Mouse (Mus musculus): ENCODE data around the gene Tbc1d12.
"Not testable (repeated sequence)": the region's sequence is repeated elsewhere in the genome, so short reads cannot be mapped to it uniquely, and the experiment has no call there.

Tbc1d12 gene

DNA sequence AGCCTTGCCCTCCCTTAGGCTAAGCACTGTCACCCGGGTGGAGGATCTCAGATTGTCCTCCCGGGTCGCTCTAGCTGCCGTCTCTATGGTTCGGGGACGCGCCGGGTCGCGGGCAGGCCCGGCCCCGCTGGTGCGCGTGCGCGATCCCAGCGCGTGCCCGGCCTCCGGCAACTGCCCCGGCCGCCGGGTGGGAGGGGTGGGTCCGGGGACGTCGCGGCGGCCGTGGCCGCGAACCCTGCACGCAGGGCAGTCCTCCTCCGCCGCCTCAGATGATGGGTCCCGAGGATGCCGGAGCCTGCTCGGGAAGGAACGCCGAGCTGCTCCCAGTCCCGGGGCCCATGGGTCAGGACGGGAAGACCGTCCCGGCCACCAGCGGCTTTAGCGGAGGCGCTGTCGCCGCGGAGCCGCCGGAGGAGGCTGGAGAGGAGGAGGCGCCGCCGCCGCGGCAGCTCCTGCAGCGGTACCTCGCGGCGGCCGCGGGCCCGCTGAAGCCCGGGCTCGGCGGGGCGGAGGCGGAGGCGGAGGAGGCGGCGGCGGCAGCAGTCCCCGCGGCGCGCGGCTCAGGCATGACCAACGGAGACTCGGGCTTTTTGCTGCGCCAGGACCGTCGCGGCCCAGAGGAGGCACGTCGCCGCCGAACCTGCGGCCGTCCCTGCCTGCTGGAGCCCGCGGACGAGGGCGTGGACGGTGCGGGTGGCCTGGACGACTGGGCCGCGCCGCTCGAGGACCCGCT is at the start of gene Tbc1d12:
Gene Tbc1d12, plus strand, starts transcription at position 142 of the 733 bp plus-strand sequence.
- in situ Hi-C loops (cut with MboI; ENCODE audit: low sequenced_read_pairs) = no loop called here

DNA sequence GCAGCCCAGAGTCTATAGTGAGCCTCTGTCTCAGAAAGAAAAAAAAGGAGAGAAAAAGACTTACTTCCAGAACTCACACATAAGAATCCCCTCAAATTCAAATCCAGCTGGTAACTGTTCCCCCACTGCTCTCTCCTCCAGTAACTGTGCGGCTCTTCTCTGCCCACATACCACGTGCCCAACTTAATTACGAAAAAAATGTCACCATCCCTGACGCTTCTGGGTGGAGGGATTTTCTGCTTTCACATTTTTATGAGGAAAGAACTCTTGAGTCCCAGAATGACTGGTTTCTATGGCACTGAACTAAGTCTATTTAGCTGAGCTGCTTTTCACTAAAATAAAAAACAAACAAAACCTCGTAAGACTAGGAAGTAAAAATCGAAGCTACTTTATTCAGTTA is 48.6 kb upstream of the Tbc1d12 start:
- in situ Hi-C loops (cut with MboI; ENCODE audit: low sequenced_read_pairs) = no loop called here

DNA sequence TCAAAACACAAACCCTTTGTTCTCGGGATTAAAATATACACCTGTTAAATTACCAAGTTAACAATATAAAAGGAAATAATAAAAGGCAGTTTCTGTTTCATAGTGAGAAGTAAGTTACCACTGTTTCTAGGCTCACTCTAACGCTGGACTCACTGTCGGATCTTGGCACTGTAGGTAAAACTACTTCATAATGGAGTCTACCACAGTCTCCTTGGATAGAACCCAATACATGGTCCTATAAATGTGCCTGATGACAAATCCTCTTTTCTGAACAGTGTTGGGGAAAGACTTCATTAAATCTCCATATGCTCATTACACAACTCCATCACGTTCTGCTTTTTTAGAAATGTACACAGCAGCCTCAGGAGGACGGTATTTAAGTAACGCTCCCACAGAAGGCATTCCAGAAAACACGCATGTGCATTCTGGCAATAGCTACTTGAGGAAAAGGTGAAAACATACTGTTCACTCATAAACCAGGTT is 42.8 kb upstream of the Tbc1d12 start:
- in situ Hi-C loops (cut with MboI; ENCODE audit: low sequenced_read_pairs) = no loop called here

DNA sequence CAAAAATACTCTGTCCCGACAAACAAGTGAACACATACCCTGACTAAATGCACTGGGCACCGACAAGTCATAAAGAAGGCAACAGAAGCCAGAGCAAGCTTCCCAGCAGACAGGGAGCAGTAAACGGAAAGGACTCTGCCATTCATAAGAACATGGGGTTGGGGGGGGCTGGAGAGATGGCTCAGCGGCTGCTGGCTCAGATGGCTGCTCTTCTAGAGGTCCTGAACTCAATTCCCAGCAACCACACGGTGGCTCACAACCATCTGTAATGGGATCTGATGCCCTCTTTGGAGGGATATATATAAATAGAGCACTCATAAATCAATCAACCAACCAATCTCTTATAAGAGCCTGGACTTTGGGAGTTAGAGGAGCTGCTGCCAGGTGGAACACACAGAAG is 39.8 kb upstream of the Tbc1d12 start:
- in situ Hi-C loops (cut with MboI; ENCODE audit: low sequenced_read_pairs) = no loop called here

DNA sequence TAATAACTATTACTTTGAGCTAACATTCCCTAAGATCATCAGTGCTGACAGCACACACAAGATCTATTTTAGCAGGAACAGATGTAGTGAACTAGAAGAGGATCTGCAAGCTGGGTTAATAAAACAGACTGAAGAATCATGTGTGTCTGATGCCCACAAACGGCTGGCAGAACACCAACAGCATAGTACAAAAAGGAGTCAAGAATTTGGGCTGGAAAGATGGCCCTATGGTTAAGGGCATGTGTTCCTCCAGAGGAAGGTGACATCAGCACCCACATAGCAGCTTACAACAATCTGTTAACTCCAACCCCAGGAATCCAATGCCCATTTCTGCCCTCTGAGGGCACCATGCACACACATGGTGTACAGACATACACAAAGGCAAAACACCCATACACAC is 38.1 kb upstream of the Tbc1d12 start:
- in situ Hi-C loops (cut with MboI; ENCODE audit: low sequenced_read_pairs) = no loop called here

DNA sequence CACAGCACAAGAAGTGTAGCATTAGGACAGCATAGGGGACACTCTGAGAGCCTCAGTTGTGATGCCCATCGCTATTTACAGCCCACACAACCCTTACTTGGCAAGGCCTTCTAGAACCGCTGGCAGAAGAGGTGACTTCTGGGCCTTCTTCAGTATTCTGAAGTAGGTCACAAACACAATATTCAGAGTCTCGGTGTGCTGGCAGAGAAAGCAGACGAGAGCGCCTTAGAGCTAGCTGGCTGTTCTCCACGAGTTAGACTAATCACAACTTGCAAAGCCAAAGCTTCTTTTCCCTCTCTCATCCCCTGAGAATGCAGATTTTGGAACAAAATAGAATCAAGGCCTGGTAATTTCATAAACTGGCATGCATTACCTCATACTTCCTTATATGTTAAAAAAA is 37.6 kb upstream of the Tbc1d12 start:
- in situ Hi-C loops (cut with MboI; ENCODE audit: low sequenced_read_pairs) = no loop called here

DNA sequence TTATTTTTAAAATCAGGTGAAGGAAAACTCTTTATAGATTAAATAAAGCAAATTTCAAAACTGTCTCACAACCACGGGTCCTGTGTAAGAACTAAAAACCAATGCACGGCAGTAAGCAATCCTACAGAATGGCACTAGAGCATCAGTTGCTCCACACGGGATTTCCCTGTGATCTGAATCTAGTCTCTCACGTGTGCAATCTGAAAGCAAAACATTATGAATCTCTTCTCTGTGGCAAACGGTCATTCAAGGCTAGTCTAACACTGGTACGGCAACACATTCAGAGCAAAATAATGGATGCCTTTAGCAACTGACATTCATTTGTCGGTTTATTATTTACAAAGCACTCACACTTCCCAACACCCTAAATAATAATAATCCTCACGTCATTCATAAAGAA is 18.2 kb upstream of the Tbc1d12 start:
- in situ Hi-C loops (cut with MboI; ENCODE audit: low sequenced_read_pairs) = no loop called here

DNA sequence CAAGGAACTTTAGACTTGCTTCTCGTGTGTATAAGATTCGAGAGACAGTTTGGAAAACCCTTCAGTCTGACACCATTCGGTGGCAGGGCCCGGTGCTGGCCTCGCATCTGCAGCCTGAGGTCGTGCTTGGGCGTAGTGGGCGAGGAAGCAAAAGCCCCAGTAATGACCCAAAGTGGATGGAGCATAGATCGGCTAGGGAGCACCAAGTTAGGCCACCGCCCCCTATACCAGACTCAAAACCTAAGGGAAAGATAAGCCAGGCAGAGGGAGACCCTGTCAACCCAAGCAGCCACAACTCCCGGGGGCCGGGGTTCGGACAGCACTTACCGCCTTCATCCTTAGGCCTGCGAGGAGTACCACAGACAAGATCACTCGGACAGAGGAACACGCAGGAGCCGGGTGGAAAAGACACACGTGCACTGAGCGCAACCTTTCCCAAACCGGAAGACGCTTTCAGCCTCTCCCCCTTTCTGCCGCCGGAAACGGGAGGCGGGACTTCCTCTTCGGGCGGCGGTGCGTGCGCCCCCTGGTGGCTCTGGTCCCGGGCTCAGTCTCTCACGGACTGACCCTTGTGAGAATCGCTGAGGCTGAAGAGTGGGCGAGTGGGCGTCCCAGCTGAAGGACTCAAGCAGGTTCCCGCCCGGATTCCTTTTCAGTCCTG is 17.5 kb upstream of the Tbc1d12 start, which contains the start of gene Noc3l:
Gene Noc3l, minus strand, starts transcription at position 472 of the 661 bp plus-strand sequence.
- in situ Hi-C loops (cut with MboI; ENCODE audit: low sequenced_read_pairs) = no loop called here

DNA sequence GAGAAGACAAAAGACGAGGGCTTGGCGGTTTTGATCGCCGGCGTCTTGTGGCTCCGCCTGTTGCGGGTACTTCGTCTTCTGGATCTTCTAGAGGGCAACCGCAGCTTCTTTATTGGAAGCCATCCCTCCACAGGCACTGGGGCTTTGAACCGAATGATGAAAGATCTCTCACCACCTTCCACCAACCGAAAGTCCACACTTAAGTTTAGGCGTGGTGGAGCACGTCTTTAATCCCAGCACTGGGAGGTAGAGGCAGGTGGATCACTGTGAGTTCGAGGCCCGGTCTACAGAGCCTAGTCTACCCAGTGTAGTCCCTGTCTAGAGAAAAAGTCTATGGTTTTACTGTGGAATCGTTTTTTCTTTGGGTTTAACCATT is 17.0 kb upstream of the Tbc1d12 start:
- in situ Hi-C loops (cut with MboI; ENCODE audit: low sequenced_read_pairs) = no loop called here

DNA sequence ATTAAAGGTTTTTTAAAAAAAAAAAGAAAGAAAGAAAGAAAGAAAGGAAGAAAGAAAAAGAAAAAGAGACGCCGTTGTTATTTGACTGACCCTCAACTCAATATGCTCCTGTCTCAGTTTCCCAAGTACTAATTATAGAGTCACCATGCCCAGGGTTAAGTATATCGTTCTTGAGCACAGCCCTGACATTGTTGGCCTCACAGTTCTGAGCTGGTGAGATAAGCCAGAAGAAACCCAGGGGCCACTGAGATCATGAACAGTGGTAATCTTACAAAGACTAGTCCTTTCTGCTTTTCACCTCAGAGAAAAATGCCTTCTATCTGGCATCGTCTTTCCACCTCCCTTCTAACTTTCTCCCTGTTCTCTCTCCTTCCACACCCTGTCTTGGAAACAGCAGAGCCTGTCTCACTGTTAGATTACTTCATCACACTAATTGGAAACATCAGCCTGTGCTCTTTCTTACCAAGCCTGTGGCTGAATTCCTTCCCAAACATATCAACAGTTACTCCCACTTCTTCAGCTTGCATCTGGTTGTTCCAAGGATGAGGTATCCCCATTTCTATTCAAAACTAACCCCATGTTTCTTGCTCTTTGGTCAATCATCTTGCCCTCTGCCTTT is 16.1 kb upstream of the Tbc1d12 start:
- in situ Hi-C loops (cut with MboI; ENCODE audit: low sequenced_read_pairs) = no loop called here

DNA sequence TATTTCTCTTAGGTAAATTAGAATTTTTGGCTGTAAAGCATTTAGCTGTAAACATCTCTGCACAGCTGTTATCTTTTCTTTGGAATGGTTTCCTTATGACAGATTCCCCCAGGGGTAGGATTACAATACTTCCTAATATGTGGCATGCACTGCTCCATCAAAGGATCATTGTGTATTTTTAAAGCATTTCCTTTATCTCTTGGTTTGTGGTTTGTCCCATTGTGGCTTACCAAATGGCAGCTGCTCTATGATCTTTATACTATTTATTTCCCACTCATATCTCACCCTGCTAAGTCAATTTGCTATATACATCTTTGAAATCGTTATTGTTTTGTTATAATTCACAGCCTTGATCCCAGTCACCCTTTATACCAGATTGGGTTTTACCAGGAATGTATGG is 3.2 kb upstream of the Tbc1d12 start:
- in situ Hi-C loops (cut with MboI; ENCODE audit: low sequenced_read_pairs) = no loop called here

DNA sequence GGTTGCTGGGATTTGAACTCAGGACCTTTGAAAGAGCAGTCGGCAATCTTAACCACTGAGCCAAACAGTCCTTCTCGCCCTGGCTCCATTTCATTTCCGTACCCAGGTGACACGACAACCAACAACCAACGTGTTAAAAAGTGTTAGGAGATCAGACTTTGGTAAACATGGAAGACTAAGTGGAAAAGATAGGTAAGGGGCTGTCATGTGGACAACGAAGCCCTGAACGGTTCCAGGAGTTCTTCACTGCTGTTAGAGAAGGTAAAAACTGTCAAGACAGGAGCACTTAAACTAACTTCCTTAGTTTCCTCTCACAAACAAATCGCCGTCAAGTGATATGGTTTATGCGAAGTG is 318 bp upstream of the Tbc1d12 start:
- in situ Hi-C loops (cut with MboI; ENCODE audit: low sequenced_read_pairs) = no loop called here

DNA sequence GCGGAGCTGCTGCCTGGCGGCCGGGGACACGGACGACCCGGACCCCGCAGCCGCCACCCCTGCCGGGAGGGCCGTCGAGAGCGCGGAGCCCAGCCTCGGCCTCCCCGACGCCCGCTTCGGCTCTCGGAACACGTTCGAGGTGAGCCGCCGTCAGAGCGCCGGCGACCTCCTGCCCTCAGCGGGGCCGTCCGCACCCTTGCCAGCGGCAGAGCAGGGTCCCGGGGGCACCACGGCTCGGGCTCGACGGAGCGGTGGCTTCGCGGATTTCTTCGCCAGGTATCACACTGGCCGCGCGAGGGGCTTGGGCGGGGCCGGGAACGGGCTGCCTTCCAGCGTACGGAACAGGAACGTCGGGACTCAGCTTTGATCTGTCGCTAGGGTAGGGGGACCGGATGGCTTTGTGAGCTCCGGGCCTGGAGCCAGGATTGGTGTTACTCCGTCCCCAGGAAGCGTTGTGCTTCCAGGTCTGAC is 827 bp downstream of the Tbc1d12 start:
- in situ Hi-C loops (cut with MboI; ENCODE audit: low sequenced_read_pairs) = no loop called here

DNA sequence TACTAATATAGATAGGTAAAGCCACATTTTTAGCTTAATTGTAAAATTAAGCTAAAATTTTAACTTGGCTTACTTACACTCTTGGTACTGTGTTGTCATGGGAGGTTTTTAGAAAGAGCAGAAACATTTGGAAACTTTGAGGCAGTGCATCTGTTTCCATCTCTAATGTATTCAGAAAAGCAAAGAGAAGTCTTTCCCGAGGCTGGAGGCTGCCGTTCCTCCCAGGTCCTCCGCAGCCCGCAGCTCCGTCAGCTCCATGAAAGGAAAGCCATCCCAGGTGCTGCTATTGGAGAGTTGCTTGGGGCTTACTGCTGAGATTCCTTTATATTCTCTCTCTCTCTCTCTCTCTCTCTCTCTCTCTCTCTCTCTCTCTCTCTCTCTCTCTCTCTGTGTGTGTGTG is 8.4 kb downstream of the Tbc1d12 start:
- in situ Hi-C loops (cut with MboI; ENCODE audit: low sequenced_read_pairs) = no loop called here

DNA sequence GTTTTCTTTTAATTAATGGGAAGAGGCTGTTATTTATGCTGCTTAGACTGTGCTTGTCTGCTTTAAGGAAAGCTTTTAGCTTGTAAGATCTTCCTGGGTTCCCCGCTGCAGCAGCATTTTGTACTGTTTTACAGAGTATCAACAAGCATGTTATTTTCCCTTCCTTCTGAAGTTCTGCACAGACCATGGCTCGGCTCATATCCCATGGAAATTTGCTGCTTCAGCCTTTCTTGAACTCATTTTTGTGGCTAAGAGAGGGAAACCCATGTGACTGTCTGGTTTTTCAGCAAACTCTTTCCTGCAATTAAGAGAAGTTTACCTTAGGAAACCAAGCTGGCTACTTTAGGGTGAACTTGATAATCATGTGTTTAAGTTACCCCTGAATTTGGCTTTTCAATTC is 10.0 kb downstream of the Tbc1d12 start:
- in situ Hi-C loops (cut with MboI; ENCODE audit: low sequenced_read_pairs) = no loop called here

DNA sequence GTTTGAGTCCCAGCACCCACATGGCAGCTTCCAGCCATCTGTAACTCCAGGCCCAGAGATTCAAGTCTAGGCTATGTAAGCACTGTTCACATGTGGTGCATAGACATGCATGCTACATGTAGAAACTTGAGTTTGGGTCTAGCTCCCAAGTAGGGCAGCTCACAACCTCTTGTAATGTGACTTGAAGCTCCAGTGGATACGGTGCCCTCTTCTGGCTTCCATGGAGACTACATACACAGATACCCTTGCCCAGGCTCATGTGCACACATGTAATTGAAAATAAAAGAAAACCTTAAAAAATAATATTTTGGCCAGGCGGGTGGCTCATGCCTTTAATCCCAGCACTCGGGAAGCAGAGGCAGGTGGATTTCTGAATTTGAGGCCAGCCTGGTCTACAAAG is 21.8 kb downstream of the Tbc1d12 start:
- in situ Hi-C loops (cut with MboI; ENCODE audit: low sequenced_read_pairs) = no loop called here

DNA sequence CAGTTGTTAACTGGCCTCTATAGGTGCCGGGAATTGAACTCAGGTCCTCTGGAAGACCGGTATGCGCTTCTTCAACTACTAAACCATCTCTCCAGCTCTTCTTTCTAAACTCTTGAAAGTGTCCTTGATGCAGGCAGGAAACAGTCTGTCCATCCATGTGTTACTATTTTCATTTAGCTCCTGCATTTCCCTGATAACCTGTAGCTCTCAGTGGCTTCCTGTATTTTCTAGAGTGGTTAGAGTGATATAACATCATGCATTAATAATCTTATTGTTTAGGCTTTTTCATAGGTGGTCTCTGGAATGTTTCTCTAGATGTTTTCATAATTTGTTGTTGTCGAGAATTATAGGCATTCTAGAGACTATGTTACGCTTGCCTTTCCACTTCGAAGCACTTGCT is 26.1 kb downstream of the Tbc1d12 start:
- in situ Hi-C loops (cut with MboI; ENCODE audit: low sequenced_read_pairs) = no loop called here

DNA sequence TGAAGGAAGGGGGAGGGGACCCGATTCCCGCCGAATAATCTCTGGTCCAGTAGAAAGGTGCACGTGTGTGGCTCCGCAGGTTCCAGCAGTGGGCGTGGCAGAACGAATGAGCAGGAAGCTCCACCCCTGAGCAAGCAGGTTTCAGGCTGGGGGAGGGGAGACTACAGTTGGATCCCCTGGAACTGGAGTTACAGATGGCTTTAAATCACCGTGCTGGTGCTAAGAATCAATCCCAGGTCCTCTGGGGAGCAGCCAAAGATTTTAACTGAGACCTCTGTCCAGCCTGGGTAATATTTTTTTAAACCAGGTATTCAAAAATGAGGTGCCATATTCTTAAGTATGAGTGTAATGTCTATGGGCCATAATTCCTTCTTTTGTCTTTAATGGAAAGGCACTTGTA is 38.4 kb downstream of the Tbc1d12 start:
- in situ Hi-C loops (cut with MboI; ENCODE audit: low sequenced_read_pairs) = not testable (repeated sequence)

DNA sequence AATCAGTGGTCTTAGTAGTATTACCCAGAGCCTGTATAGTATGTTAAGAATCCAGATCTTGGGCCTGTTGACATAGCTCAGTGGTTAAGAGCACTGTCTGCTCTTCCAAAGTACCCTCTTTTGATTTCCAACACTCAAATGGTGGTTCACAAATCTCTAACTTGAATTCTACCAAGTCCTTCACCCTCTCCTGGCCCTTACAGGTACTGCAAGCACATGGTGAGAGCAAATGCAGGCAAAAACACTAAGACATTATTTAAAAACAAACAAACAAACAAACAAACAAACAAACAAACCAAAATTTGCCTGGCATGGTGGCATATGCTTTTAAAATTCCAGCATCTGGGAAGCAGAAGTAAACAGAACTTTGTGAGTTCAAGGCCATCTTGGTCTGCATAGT is 43.9 kb downstream of the Tbc1d12 start:
- in situ Hi-C loops (cut with MboI; ENCODE audit: low sequenced_read_pairs) = no loop called here

DNA sequence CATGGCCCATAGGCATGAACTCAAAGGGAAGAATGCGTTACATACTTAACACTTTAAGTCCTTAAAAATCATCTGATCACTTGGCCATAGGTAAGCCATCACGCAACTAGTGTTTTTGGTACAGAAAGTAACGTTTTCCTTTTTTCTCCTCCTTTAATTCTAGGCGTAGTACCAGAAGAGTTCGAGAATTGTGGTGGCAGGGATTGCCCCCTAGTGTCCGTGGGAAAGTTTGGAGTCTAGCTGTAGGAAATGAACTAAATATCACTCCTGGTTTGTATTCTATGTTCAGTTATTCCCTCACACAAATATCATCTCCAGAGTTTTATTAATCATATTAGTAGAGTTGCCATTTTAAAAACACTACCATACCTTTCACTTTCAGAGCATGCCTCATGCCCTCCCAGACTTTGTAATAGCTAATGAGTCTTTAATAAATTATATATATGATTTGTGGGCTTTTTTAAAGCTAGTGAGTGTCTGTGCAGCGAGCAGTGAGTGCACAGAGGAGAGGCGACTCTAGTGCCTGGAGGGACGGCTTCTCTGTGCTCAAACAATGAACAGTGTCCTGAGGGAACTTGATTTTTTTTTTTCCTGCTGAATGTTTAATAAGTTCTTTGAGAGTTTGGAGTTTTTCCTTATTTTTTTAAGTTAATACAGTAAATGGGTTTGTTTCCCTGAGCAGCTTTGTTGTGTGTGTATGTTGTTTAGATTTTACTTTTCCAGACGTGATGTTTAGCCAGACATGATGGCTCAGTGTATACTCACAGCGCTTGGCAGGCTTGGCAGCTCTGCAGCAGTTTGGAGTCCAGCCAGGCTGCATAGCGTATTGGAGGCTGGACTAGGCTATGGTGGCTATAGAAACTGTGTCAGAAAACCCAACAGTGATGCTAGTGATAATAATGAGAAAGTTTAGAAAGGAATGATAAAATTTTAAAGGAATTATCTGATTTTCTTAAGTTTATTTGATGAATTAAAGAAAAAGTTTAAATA is 65.1 kb downstream of the Tbc1d12 start:
- in situ Hi-C loops (cut with MboI; ENCODE audit: low sequenced_read_pairs) = no loop called here

DNA sequence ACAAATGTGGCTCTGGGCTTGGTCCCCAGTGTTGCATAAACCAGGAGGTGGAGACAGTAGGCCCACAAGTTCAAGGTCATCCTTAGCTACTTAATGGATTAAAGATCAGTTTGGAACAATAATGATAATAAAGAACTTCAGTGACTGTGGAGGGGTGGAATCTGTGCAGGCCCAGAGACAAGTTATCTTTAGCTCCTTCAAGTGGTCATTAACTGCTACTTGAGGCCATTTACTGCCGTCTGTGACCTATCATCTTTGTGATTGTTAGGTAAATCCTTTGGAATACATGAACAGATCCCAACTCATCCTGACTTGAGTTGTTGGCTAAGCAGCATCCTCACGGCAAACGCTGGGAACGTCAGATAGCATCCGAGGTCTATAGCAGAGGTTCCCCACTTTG is 66.1 kb downstream of the Tbc1d12 start:
- in situ Hi-C loops (cut with MboI; ENCODE audit: low sequenced_read_pairs) = no loop called here
